Mouse (Mus musculus) heart, postnatal 10 days (tissue): Measurements from ENCODE around the gene Tbx15. TPM values are rescaled to one million over a fixed set of nuclear protein-coding genes. Genes with fewer than 3 reads are reported as not detected.
"Not testable (repeated sequence)": the region's sequence is repeated elsewhere in the genome, so short reads cannot be mapped to it uniquely, and the experiment has no call there.

Source experiments
- DNase-seq, 2 experiments: peaks; one replicate each; pipeline ENCODE4 v3.0.0; 2021
- intact Hi-C: fragments of 180-260 bp; cut with DNase I; formaldehyde crosslinking; loops from one replicate; pipeline ENCODE4 v1.15.1; 2025
- total RNA-seq, 2 experiments: library from RNA; stranded (reverse); gene quantifications; 2 replicates each; pipeline ENCODE4 v1.2.3; 2021

The Tbx15 gene
- total RNA-seq, 2 experiments from 2014 or later: 0.40 to 0.43 TPM

- intact Hi-C loops: no loop called here
- DNase-seq: no peak
Observed at GRCm38 (mm10) chr3:99261986-99262385, 21.8 kb downstream of the Tbx15 start.

GRCm38 (mm10) chr3:99263471-99263903 is 23.3 kb downstream of the Tbx15 start:
- intact Hi-C loops: no loop called here
- no peak for DNase-seq

GRCm38 (mm10) chr3:99264695-99265094 is 24.5 kb downstream of the Tbx15 start:
- no peak for DNase-seq
- intact Hi-C loops: no loop called here

GRCm38 (mm10) chr3:99266752-99267303 is 26.6 kb downstream of the Tbx15 start:
- DNase-seq: no peak
- intact Hi-C loops: no loop called here

- intact Hi-C loops: no loop called here
- DNase-seq: no peak
Observed at GRCm38 (mm10) chr3:99277973-99278580, 37.9 kb downstream of the Tbx15 start.

- no peak for DNase-seq
- intact Hi-C loops: no loop called here
Observed at GRCm38 (mm10) chr3:99279718-99280117, 39.5 kb downstream of the Tbx15 start.

GRCm38 (mm10) chr3:99281453-99281852 is 41.3 kb downstream of the Tbx15 start:
- intact Hi-C loops: no loop called here
- no peak for DNase-seq

GRCm38 (mm10) chr3:99288302-99288701 is 48.1 kb downstream of the Tbx15 start:
- DNase-seq: peak in 1 of 2 experiments; percentile 2
- intact Hi-C loops: no loop called here

GRCm38 (mm10) chr3:99290064-99290702 is 50.0 kb downstream of the Tbx15 start:
- DNase-seq: peak; percentile 46 to 61
- intact Hi-C loops: no loop called here

GRCm38 (mm10) chr3:99290878-99291277 is 50.7 kb downstream of the Tbx15 start:
- no peak for DNase-seq
- intact Hi-C loops: no loop called here

GRCm38 (mm10) chr3:99291386-99291785 is 51.2 kb downstream of the Tbx15 start:
- DNase-seq: no peak
- intact Hi-C loops: no loop called here

- intact Hi-C loops: no loop called here
- no peak for DNase-seq
Observed at GRCm38 (mm10) chr3:99292531-99292931, 52.4 kb downstream of the Tbx15 start.

GRCm38 (mm10) chr3:99294209-99294608 is 54.0 kb downstream of the Tbx15 start:
- intact Hi-C loops, DNase-seq: not testable (repeated sequence)

GRCm38 (mm10) chr3:99295301-99295700 is 55.1 kb downstream of the Tbx15 start:
- no peak for DNase-seq
- intact Hi-C loops: no loop called here

GRCm38 (mm10) chr3:99296186-99296585 is 56.0 kb downstream of the Tbx15 start:
- intact Hi-C loops: no loop called here
- no peak for DNase-seq

GRCm38 (mm10) chr3:99300846-99301245 is 60.7 kb downstream of the Tbx15 start:
- no peak for DNase-seq
- intact Hi-C loops: no loop called here

GRCm38 (mm10) chr3:99310877-99311276 is 70.7 kb downstream of the Tbx15 start:
- intact Hi-C loops: no loop called here
- DNase-seq: peak; percentile 7 to 20

GRCm38 (mm10) chr3:99311943-99312635 is 71.9 kb downstream of the Tbx15 start:
- no peak for DNase-seq
- intact Hi-C loops: no loop called here

GRCm38 (mm10) chr3:99322345-99322744 is 82.2 kb downstream of the Tbx15 start:
- no peak for DNase-seq
- intact Hi-C loops: no loop called here

GRCm38 (mm10) chr3:99329316-99329715 is 89.1 kb downstream of the Tbx15 start:
- DNase-seq: no peak
- intact Hi-C loops: no loop called here

GRCm38 (mm10) chr3:99331086-99331485 is 90.9 kb downstream of the Tbx15 start:
- no peak for DNase-seq
- intact Hi-C loops: no loop called here

GRCm38 (mm10) chr3:99336866-99337265 is 96.7 kb downstream of the Tbx15 start:
- intact Hi-C loops: no loop called here
- DNase-seq: no peak
